Mouse (Mus musculus): ENCODE results near the gene Kctd6.

DNA sequence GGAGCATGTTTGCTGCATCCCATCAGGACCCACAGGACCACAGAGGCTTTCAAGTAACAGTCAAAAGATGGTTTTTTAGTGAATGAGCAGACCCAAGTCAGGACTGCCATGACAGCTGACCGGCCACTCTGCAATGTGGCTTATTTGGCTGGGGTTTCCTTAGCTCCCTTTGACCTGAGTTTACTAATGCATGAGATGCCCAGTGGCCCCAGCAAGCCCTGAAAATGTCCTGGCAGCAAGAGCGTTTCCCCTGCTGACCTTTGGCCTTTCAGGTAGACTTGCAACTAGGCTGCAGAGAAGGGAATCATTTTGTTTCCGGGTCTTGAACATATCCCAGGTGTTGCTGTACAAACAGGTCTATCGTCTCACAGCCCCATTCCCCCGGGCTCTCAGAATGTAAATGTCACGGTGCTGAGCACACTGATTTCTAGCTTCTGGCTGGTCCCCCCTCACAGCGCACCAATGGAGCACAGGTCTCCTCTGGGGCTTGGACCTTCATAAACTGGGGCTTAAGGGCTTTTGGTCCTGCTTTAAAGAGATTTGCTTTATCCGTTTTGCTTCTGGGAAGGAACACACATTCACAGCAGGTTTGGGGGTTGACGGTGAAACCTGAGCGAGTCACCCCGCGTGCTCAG, 22.5 kb upstream of the Kctd6 start:
- no peak for TF ChIP-seq CTCF (IDR thresholded peaks at IDR 0.05; ENCODE audit: low read depth)
- TF ChIP-seq EP300 (IDR thresholded peaks at IDR 0.05; ENCODE audit: low read depth): no peak

Measured in liver, embryonic 14.5 days (tissue).